Comparison of ENCODE assay signal across 8 mouse cellular contexts in genomic region chr7:5038109-5038732, GRCm38 (mm10). TPM values are rescaled to one million over a fixed set of nuclear protein-coding genes. Genes with fewer than 3 reads are reported as not detected.
A peak's percentile ranks its signal among the peaks of the same experiment; 100 is the strongest.
DNase-seq lines count a peak whose midpoint lies in the region; ATAC-seq and TF ChIP-seq lines count a peak whose summit lies in the region.

Gene Zfp784, minus strand, starts transcription at chr7:5038446.

- no peaks in the 10 kb centered on the region for H3K9me3 ChIP-seq in forebrain, embryonic 14.5 days (replicated peaks; ENCODE audit: control insufficient read depth, low read length)
- no peaks in the 10 kb centered on the region for H3K9me3 ChIP-seq in lung, embryonic 14.5 days (ENCODE audit: low read depth, low read length)

- H3K4me3 ChIP-seq in forebrain, embryonic 14.5 days (ENCODE audit: low read depth, low read length): peak within 1 kb of the TSS; percentile 58
- H3K4me3 ChIP-seq in layer of hippocampus, adult 2 months: peak within 1 kb of the TSS; percentile 76
- H3K4me3 ChIP-seq in lung, embryonic 14.5 days (ENCODE audit: low read depth, low read length): peak within 1 kb of the TSS; percentile 62
- peak within 1 kb of the TSS; percentile 79 for H3K4me3 ChIP-seq in olfactory bulb, adult 2 months (ENCODE audit: insufficient read depth, low read depth, low read length)
- peak within 1 kb of the TSS; percentile 78 for H3K4me3 ChIP-seq in thymus, adult 2 months (ENCODE audit: control insufficient read depth, insufficient read depth, low read length)

- H3K4me2 ChIP-seq in forebrain, embryonic 14.5 days (ENCODE audit: low read length): peak within 1 kb of the TSS; percentile 61
- H3K4me2 ChIP-seq in lung, embryonic 14.5 days: peak within 1 kb of the TSS; percentile 68

- DNase-seq in ES-CJ7 (ENCODE audit: low read depth, low spot score): peak; percentile 87
- peak; percentile 94 for DNase-seq in cerebellum, adult 11 months
- peak; percentile 92 for DNase-seq in forebrain, embryonic 14.5 days (ENCODE audit: low spot score)
- peak; percentile 91 for DNase-seq in heart, postnatal 25 days (ENCODE audit: low spot score)
- peak; percentile 89 to 90 for DNase-seq in layer of hippocampus, adult 2 months (ENCODE audit: low spot score in 2 of 2)
- DNase-seq in lung, embryonic 14.5 days: peak; percentile 94
- peak; percentile 95 for DNase-seq in thymus, adult 2 months

- H3K27me3 ChIP-seq in forebrain, embryonic 14.5 days (replicated peaks; ENCODE audit: control insufficient read depth, insufficient read depth, low read length): no peaks in the 10 kb centered on the region
- no peaks in the 10 kb centered on the region for H3K27me3 ChIP-seq in lung, embryonic 14.5 days (ENCODE audit: insufficient read depth, low read length)
- no peaks in the 10 kb centered on the region for H3K27me3 ChIP-seq in thymus, adult 2 months (ENCODE audit: control insufficient read depth, insufficient read depth, low read length)

- under 1% methylated on average over 48 of the region's 48 CpGs for WGBS in forebrain, embryonic 14.5 days
- under 1% methylated on average over 48 of the region's 48 CpGs for WGBS in lung, embryonic 14.5 days
- WGBS in olfactory bulb, adult 2 months: under 1% methylated on average over 48 of the region's 48 CpGs
- WGBS in thymus, adult 2 months: under 1% methylated on average over 48 of the region's 48 CpGs

- no peak for TF ChIP-seq CTCF in layer of hippocampus, adult 2 months (conservative IDR thresholded peaks at IDR 0.05)
- TF ChIP-seq CTCF in lung, embryonic 14.5 days (IDR thresholded peaks at IDR 0.05; ENCODE audit: low read depth): no peak; the same call in 1 of the 2 replicates
- TF ChIP-seq CTCF in olfactory bulb, adult 2 months (IDR thresholded peaks at IDR 0.05; ENCODE audit: insufficient read depth, low read depth, low read length): no peak
- TF ChIP-seq CTCF in thymus, adult 2 months (IDR thresholded peaks at IDR 0.05; ENCODE audit: borderline replicate concordance, control insufficient read depth, extremely low read depth, insufficient read depth, low read length, poor library complexity): peak; percentile 42; the same call in 1 of the 2 replicates

- H3K27ac ChIP-seq in forebrain, embryonic 14.5 days (ENCODE audit: low read depth, low read length): peak within 1 kb of the TSS; percentile 94
- H3K27ac ChIP-seq in layer of hippocampus, adult 2 months: peak within 1 kb of the TSS; percentile 99
- H3K27ac ChIP-seq in lung, embryonic 14.5 days (ENCODE audit: low read depth): peak within 1 kb of the TSS; percentile 96
- H3K27ac ChIP-seq in olfactory bulb, adult 2 months (ENCODE audit: insufficient read depth, low read depth, low read length): peak within 1 kb of the TSS; percentile 84
- H3K27ac ChIP-seq in thymus, adult 2 months (ENCODE audit: control insufficient read depth, insufficient read depth, low read length): peak within 1 kb of the TSS; percentile 53

- peak; percentile 94 for TF ChIP-seq POLR2A in olfactory bulb, adult 2 months (IDR thresholded peaks at IDR 0.05; ENCODE audit: insufficient read depth, low read depth, low read length)
- peak; percentile 65; the same call in 1 of the 2 replicates for TF ChIP-seq POLR2A in thymus, adult 2 months (IDR thresholded peaks at IDR 0.05; ENCODE audit: control insufficient read depth, extremely low read depth, insufficient read depth, low read length, poor library complexity)

- peak within 1 kb of the TSS; percentile 76 for H3K9ac ChIP-seq in forebrain, embryonic 14.5 days (ENCODE audit: low read length)
- peak within 1 kb of the TSS; percentile 70 for H3K9ac ChIP-seq in lung, embryonic 14.5 days

- peak; percentile 97 for ATAC-seq in forebrain, embryonic 14.5 days
- ATAC-seq in lung, embryonic 14.5 days (ENCODE audit: insufficient read depth): peak; percentile 97

- 0 out of 2 replicates have a peak, but pooled peaks cover 8% of the 10 kb centered on the region for H3K4me1 ChIP-seq in forebrain, embryonic 14.5 days (ENCODE audit: control insufficient read depth, insufficient read depth, low read length)
- no peaks in the 10 kb centered on the region for H3K4me1 ChIP-seq in lung, embryonic 14.5 days (ENCODE audit: insufficient read depth)
- H3K4me1 ChIP-seq in olfactory bulb, adult 2 months (ENCODE audit: control insufficient read depth, insufficient read depth, low read length): no peaks in the 10 kb centered on the region; the same call in 1 of the 2 replicates
- peaks cover 6% of the 10 kb centered on the region for H3K4me1 ChIP-seq in thymus, adult 2 months (replicated peaks; ENCODE audit: control insufficient read depth, insufficient read depth, low read length)

- H3K36me3 ChIP-seq in forebrain, embryonic 14.5 days (ENCODE audit: control insufficient read depth, insufficient read depth, low read length): peaks cover 20% of the 10 kb centered on the region
- H3K36me3 ChIP-seq in lung, embryonic 14.5 days (ENCODE audit: insufficient read depth): peaks cover 25% of the 10 kb centered on the region
- H3K36me3 ChIP-seq in thymus, adult 2 months (ENCODE audit: control insufficient read depth, insufficient read depth, low read length): no peaks in the 10 kb centered on the region

- intact Hi-C loops in heart, postnatal 25 days (cut with DNase I): no loop called here

RNA-seq across cellular contexts. Expression of gene Zfp784, which starts in this region (rescaled TPM):
- polyA plus RNA-seq in forebrain, embryonic 14.5 days (2014; fragmentation: Nextera tagmentation; extraction: Ambion mirVana): 6.2 and 6.3 TPM in 2 replicates
- 1 to 10 TPM; 5.3 to 6.1 TPM for total RNA-seq in heart, postnatal 25 days (2021)
- 1 to 10 TPM; 7.3 to 7.8 TPM for total RNA-seq in layer of hippocampus, adult 2 months (2021)
- polyA plus RNA-seq in lung, embryonic 14.5 days (2014; fragmentation: Nextera tagmentation; extraction: Ambion mirVana): 4.2 and 4.6 TPM in 2 replicates
- not detected in 2 replicates for polyA plus RNA-seq in olfactory bulb, adult 2 months (2012; ENCODE audit: insufficient read depth, insufficient read length, low replicate concordance, missing spikeins)
- polyA plus RNA-seq in thymus, adult 2 months (2012; rRNA removed): 5.2 and 6.3 TPM in 2 replicates

Comparison
In these comparisons a context has a peak if more than half of its experiments do, and no peak if none do; other contexts are left out.
1. Peak in every context shown above with its lines: DNase-seq, ATAC-seq, H3K4me3 ChIP-seq and H3K27ac ChIP-seq.